Mouse (Mus musculus): ENCODE measurements at regions not wholly inside any gene's neighbourhood (a gene's known extent, or its start where the extent isn't known, plus 50 kb on each side); places are given as distances from the start of the nearest gene placed in this dataset.

DNA sequence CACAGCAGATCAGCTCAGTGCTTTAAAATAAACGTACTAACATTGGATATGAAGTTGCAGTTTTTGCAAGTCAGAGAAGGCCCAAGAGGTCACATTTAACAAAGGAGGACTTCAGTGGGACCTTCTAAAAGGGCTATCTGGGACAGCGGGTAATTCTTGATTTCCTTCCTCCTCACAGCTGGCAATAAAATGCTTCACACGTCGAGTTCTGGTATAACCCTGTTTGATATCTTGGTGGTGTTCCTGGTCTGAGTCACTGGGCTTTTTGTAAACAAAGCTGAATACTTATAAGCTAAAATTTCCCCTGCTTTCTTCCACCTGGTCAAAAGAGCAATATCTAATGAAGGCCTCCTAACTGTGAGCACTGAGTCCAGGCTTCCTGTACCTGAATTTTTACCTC is 187.9 kb downstream of the Rnd3 start:
- H3K36me3 ChIP-seq, result no peaks in the 10 kb centered on the region
- WGBS, result 79% methylated on average over 4 of the region's 4 CpGs
- H3K27me3 ChIP-seq, result no peaks in the 10 kb centered on the region
- no peak overlapping the region for H3K4me3 ChIP-seq (replicated peaks)
- H3K4me1 ChIP-seq (replicated peaks), result no peaks in the 10 kb centered on the region
- H3K9ac ChIP-seq (replicated peaks), result no peak overlapping the region
- no peaks in the 10 kb centered on the region for H3K9me3 ChIP-seq
- no peak overlapping the region for H3K27ac ChIP-seq
- no peak for ATAC-seq
- H3K4me2 ChIP-seq (replicated peaks), result no peak overlapping the region

DNA sequence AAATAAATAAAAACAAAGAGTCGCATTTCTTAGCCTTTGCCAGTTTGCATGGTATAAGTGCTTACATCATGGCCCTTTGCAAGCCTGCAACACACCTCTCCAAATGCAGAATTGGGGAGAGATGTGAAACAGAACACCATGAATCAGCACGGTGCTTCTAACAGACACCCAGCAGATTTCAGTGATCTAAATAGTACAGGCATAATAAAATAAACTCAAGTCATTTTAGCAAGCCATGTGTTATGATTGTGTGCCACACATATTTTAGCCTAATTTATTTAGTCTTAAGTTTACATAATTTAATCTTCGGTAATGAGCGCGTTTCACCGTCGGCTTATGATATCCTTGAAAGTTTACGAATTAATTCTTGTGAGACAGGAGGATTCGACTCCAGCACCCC is 189.6 kb downstream of the Rnd3 start:
- Histone ChIP-seq H3K9ac (replicated peaks) (no peak overlapping the region), H3K4me3 (replicated peaks) (no peak overlapping the region), H3K4me2 (replicated peaks) (no peak overlapping the region), H3K27ac (no peak overlapping the region), H3K4me1 (replicated peaks) (0 out of 2 replicates have a peak, but pooled peaks cover 4% of the 10 kb centered on the region), H3K36me3 (no peaks in the 10 kb centered on the region), H3K27me3 (no peaks in the 10 kb centered on the region), H3K9me3 (no peaks in the 10 kb centered on the region)
- ATAC-seq, result no peak
- 92% methylated on average over 9 of the region's 9 CpGs for WGBS

DNA sequence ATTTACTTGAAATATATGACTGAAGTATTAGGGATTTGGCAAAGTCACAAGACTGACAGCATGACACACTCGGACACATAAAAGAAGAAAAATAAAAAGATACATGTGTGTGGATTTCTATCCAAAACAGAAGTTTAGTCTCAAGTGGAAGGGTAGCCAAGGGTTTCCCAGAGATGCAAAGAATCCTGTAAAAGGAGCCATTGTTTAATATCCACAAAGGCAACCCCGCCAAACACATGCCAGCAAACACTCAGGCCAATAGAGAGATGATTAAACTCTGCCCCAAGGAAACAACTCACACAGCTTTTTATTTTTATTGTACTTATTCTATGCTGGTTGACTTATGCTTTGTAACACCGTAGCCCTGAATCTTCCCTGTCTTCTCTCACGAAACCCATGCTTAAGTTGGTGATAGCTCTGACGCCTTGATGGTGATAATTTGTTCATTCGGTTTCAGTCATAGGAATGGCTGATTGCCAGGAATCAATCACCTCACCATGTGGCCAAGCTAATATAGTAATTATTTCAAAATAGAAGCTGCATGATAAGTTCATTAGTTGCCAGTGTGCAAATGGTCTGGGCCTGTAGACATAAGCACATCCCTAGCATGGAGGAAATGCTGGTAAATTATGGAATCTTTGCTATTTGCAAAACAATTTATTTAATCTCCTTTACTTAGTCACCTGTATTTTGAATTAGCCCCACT is 194.4 kb downstream of the Rnd3 start:
- H3K4me3 ChIP-seq (replicated peaks), result no peak overlapping the region
- 52% methylated on average over 6 of the region's 6 CpGs for WGBS
- no peaks in the 10 kb centered on the region for H3K9me3 ChIP-seq
- no peaks in the 10 kb centered on the region for H3K27me3 ChIP-seq
- ATAC-seq, result no peak
- H3K4me1 ChIP-seq (replicated peaks), result 0 out of 2 replicates have a peak, but pooled peaks cover 4% of the 10 kb centered on the region
- no peak overlapping the region for H3K27ac ChIP-seq
- H3K36me3 ChIP-seq, result no peaks in the 10 kb centered on the region
- no peak overlapping the region for H3K4me2 ChIP-seq (replicated peaks)
- no peak overlapping the region for H3K9ac ChIP-seq (replicated peaks)

DNA sequence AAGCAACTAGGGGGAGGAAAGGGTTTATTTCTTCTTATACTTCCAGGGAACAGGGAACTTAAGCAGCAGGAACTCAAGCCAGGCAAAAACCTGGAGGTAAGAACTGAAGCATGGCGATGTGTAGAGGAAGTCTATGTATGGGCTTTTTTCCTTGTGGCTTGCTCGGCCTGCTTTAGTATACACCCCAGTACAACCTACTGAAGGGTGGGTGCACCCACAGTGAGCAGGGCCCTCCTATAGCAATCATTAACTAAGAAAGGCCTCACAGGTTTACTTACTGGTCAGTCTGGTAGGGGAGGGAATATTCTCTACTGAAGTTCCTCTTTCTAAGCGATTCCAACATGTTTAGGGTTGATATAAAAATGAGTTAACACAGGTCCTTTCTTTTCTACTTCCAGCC is 197.9 kb downstream of the Rnd3 start:
- Histone ChIP-seq H3K27ac (no peak overlapping the region), H3K27me3 (no peaks in the 10 kb centered on the region), H3K4me1 (replicated peaks) (0 out of 2 replicates have a peak, but pooled peaks cover 4% of the 10 kb centered on the region), H3K4me2 (replicated peaks) (no peak overlapping the region), H3K4me3 (replicated peaks) (no peak overlapping the region), H3K9ac (replicated peaks) (no peak overlapping the region), H3K9me3 (no peaks in the 10 kb centered on the region), H3K36me3 (no peaks in the 10 kb centered on the region)
- 89% methylated on average over 3 of the region's 3 CpGs for WGBS
- ATAC-seq, result no peak

DNA sequence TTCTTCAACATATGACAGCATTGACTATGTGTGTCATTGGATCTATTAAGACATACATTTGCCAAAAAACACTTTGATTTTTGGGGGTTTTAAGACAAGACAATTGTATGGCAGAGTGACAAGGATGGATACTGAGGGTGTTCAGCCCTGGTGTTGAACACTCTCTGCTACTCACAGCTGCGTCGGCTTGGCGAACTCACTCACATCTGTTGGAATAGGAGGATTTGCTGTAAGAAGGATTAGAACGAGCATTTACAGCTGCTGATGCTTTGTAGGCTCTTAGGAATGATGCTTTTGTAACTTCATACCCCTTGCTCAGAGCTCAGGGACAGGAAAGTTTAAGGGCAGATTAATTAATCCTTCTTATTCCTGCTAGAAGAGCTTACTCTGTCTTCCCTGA is 199.2 kb downstream of the Rnd3 start:
- no peak for ATAC-seq
- WGBS, result 75% methylated on average over 4 of the region's 4 CpGs
- no peak overlapping the region for H3K9ac ChIP-seq (replicated peaks)
- H3K27ac ChIP-seq, result no peak overlapping the region
- no peaks in the 10 kb centered on the region for H3K27me3 ChIP-seq
- 0 out of 2 replicates have a peak, but pooled peaks cover 7% of the 10 kb centered on the region for H3K4me1 ChIP-seq (replicated peaks)
- no peak overlapping the region for H3K4me3 ChIP-seq (replicated peaks)
- H3K4me2 ChIP-seq (replicated peaks), result no peak overlapping the region
- H3K36me3 ChIP-seq, result no peaks in the 10 kb centered on the region
- no peaks in the 10 kb centered on the region for H3K9me3 ChIP-seq

DNA sequence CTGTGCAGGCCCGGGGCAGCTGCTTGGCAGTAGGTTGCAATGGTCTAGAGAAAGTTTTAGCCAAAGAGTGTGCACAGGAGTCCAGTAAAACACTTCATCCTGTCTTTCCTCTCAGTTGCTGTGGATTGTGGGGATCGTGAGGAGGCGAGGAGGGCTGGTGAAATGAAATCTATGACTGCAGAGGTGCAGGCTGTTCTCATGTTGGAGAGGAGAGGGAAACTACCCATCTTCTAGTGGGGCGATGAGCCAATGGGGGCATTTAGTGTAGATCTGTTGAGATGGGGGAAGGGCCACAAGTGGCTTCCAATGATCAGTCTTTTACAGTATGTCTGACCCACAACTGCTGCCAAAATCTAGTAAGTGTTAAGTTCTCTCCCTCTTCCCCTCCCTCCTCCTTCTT is 203.4 kb downstream of the Rnd3 start:
- no peak overlapping the region for H3K4me2 ChIP-seq (replicated peaks)
- H3K9me3 ChIP-seq, result no peaks in the 10 kb centered on the region
- no peak overlapping the region for H3K27ac ChIP-seq
- H3K36me3 ChIP-seq, result no peaks in the 10 kb centered on the region
- no peaks in the 10 kb centered on the region for H3K27me3 ChIP-seq
- H3K9ac ChIP-seq (replicated peaks), result no peak overlapping the region
- 87% methylated on average over 4 of the region's 4 CpGs for WGBS
- no peak overlapping the region for H3K4me3 ChIP-seq (replicated peaks)
- 0 out of 2 replicates have a peak, but pooled peaks cover 5% of the 10 kb centered on the region for H3K4me1 ChIP-seq (replicated peaks)
- no peak for ATAC-seq

DNA sequence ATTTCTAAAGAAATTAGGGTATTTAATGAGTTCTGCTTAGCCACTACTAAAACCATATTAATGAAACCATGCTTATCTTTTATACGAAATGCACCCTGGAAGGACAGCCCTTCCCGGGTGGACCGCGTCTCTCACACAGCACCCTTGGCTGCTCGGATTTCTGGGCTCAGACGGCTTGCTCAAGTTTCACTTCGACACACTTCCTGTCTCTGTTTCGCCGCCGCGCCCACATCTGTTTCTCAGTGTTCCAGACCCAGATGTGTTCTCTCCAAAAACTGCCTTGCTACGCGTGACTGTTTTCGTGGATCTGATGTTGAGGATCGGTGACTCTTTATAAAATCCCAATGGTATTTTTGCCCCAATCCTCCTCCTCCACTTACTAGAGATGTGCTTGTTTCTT is 205.7 kb downstream of the Rnd3 start:
- H3K36me3 ChIP-seq, result no peaks in the 10 kb centered on the region
- no peak overlapping the region for H3K27ac ChIP-seq
- ATAC-seq, result no peak
- H3K4me3 ChIP-seq (replicated peaks), result no peak overlapping the region
- H3K4me1 ChIP-seq (replicated peaks), result 0 out of 2 replicates have a peak, but pooled peaks cover 5% of the 10 kb centered on the region
- no peak overlapping the region for H3K9ac ChIP-seq (replicated peaks)
- 91% methylated on average over 15 of the region's 15 CpGs for WGBS
- H3K27me3 ChIP-seq, result no peaks in the 10 kb centered on the region
- H3K4me2 ChIP-seq (replicated peaks), result no peak overlapping the region
- no peaks in the 10 kb centered on the region for H3K9me3 ChIP-seq

DNA sequence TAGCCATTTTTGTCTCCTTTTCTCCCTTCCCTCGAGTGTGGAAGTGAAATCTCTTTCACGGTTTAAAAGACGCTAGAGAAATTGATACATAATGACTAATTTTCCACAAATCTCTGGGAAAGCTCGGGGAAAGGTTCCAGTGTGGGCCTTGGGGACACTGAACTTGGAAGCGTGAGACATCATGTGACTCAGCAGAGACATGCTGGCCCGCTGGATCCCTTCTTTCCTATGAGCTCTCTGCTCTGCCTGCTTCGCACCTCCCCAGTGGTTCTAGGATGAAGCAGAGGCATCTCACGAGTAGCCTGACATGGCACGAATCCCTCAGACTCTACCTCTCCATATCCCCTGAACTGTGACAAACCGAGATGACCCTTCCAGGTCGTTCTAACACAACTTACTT is 206.2 kb downstream of the Rnd3 start:
- Histone ChIP-seq H3K9ac (replicated peaks) (no peak overlapping the region), H3K4me3 (replicated peaks) (no peak overlapping the region), H3K27ac (no peak overlapping the region), H3K4me2 (replicated peaks) (no peak overlapping the region), H3K9me3 (no peaks in the 10 kb centered on the region), H3K36me3 (no peaks in the 10 kb centered on the region), H3K27me3 (no peaks in the 10 kb centered on the region), H3K4me1 (replicated peaks) (0 out of 2 replicates have a peak, but pooled peaks cover 5% of the 10 kb centered on the region)
- no peak for ATAC-seq
- WGBS, result 85% methylated on average over 11 of the region's 11 CpGs

DNA sequence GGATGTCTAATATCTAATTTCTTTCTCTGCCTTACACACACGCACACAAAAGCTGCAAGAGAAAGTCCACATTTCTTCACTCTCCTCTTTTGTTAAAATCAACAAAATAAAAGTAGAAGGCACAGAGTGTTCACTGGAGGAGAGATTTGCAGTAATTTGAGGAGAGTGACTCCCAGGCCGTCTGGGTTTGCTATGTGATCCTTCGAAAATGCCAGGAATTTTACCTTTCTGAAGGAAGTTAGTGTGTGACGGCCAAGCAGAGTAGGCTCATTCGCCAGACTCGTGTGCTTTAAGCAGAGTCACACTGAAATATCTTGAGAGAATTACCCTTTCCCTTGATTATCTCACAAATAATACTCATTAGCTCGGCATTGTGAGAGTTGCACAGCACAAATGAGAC is 216.0 kb downstream of the Rnd3 start:
- no peak for ATAC-seq
- Histone ChIP-seq H3K4me1 (replicated peaks) (0 out of 2 replicates have a peak, but pooled peaks cover 2% of the 10 kb centered on the region), H3K27ac (no peak overlapping the region), H3K36me3 (no peaks in the 10 kb centered on the region), H3K9me3 (no peaks in the 10 kb centered on the region), H3K27me3 (no peaks in the 10 kb centered on the region), H3K4me3 (replicated peaks) (no peak overlapping the region), H3K9ac (replicated peaks) (no peak overlapping the region), H3K4me2 (replicated peaks) (no peak overlapping the region)
- 49% methylated on average over 7 of the region's 7 CpGs for WGBS

DNA sequence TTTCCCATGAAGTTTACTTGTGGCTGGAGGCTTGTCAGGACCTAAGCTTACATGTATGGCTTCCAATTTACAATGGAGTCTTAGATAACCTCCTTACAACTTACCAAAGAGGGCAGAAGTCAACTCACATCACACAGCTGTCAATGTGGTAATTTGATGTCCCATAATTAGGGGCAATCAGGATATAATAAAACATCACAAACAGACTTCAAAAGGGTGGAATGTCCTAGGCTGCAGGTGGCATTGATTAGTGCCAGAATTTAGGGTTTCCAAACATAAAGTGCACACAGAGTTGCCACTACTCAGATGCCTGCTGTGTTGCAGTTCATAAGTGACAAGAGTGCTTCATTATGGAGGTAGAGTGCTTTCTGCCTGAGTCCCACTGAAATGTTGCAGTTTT is 227.9 kb downstream of the Rnd3 start:
- Histone ChIP-seq H3K9ac (replicated peaks) (no peak overlapping the region), H3K4me1 (replicated peaks) (peaks cover 18% of the 10 kb centered on the region), H3K27me3 (no peaks in the 10 kb centered on the region), H3K27ac (no peak overlapping the region), H3K9me3 (no peaks in the 10 kb centered on the region), H3K36me3 (no peaks in the 10 kb centered on the region), H3K4me3 (replicated peaks) (no peak overlapping the region), H3K4me2 (replicated peaks) (no peak overlapping the region)
- ATAC-seq, result no peak

DNA sequence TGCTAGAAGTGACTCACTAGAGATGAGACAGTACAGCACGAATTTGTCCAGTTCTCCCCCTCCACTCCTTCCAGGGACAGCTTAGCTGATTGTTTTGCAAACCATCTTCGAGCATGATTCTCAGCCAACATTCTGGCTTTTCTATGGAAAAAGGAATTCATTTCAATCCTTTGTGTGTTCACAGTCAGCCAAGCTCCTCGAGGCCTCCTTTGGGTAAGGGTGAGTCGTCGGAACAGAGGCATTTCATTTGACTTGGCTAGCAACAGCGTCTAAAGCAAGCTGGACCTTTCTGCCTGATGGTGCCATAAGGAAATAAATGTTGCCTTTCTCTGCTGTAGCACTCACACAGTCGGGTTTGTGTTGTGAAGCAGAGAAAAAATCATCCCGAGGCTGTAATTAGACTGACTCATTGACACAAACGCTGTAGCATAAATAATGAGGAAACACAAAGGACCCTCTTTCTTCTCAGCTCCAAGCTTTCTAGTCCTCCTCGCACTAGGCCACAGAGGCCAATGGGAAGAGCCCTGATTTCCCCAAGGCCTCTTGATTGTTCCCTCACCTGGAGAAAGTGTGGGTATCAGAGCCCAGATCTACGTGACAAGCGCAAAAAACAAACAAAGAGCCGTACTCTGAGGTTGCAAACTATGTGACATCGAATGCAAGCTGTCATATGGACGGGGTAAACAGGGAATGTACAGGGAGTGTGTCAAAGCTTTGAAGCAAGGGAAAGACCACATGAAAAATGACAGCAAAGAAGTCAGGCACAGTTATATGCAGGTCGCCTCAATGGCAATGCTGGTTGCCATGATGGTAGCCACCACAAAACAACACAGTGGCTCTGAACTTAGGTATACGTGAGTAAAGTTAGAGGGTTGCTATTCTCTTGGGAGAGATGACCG is 232.3 kb downstream of the Rnd3 start:
- WGBS, result 36% methylated on average over 18 of the region's 18 CpGs
- peaks cover 34% of the 10 kb centered on the region for H3K4me1 ChIP-seq (replicated peaks)
- H3K27ac ChIP-seq, result peak overlapping the region; percentile 58
- peak; percentile 77 for ATAC-seq
- no peaks in the 10 kb centered on the region for H3K27me3 ChIP-seq
- no peak overlapping the region; the same call in 1 of the 2 replicates for H3K9ac ChIP-seq (replicated peaks)
- no peaks in the 10 kb centered on the region for H3K36me3 ChIP-seq
- H3K4me3 ChIP-seq (replicated peaks), result no peak overlapping the region
- no peak overlapping the region for H3K4me2 ChIP-seq (replicated peaks)
- no peaks in the 10 kb centered on the region for H3K9me3 ChIP-seq

DNA sequence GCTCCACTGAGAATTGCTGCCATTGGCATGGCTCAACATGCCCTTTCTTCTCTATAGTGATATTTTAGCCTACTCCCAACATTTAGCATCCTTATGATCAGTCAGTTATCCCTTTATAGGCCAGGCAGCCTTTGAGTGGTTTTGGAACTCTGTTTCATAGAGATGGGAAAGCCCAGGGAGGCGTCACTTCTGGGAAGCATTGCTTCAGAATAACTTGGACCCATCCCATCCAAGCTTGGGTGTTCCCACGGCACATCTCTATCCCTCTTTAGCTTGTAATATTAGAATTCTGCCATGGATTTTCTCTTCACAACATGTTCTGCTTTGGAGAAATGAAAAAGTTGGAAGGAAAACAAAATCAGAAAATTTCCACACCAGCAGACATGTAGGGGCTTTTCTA is 233.8 kb downstream of the Rnd3 start:
- Histone ChIP-seq H3K27me3 (no peaks in the 10 kb centered on the region), H3K27ac (0 out of 2 replicates have a peak overlapping the region, but pooled peaks have one; percentile 1), H3K4me2 (replicated peaks) (no peak overlapping the region), H3K36me3 (no peaks in the 10 kb centered on the region), H3K9ac (replicated peaks) (no peak overlapping the region), H3K9me3 (no peaks in the 10 kb centered on the region), H3K4me3 (replicated peaks) (no peak overlapping the region), H3K4me1 (replicated peaks) (peaks cover 34% of the 10 kb centered on the region)
- WGBS, result 95% methylated on average over 2 of the region's 2 CpGs
- no peak for ATAC-seq

Data from midbrain, embryonic 13.5 days (tissue).